Mouse (Mus musculus): ENCODE data around the gene Rptor. TPM values are rescaled to one million over a fixed set of nuclear protein-coding genes. Genes with fewer than 3 reads are reported as not detected.

Rptor gene
- total RNA-seq, 2 experiments from 2014 or later = 62.9 to 67.5 TPM

GRCm38 (mm10) chr11:119868556-119868955, 265.9 kb downstream of the Rptor start:
- intact Hi-C loops (cut with DNase I) = no loop called here
- DNase-seq (ENCODE audit: low spot score in 2 of 2) = no peak

- DNase-seq (ENCODE audit: low spot score in 2 of 2) = no peak
- intact Hi-C loops (cut with DNase I) = no loop called here
These were observed 268.4 kb downstream of the Rptor start for GRCm38 (mm10) chr11:119871141-119871540.

GRCm38 (mm10) chr11:119873643-119874042, 270.9 kb downstream of the Rptor start:
- intact Hi-C loops (cut with DNase I) = no loop called here
- DNase-seq (ENCODE audit: low spot score in 2 of 2) = no peak

- intact Hi-C loops (cut with DNase I) = no loop called here
- no peak for DNase-seq (ENCODE audit: low spot score in 2 of 2)
These were observed 272.1 kb downstream of the Rptor start for GRCm38 (mm10) chr11:119874841-119875240.

- intact Hi-C loops (cut with DNase I) = no loop called here
- DNase-seq (ENCODE audit: low spot score in 2 of 2) = no peak
These were observed 273.0 kb downstream of the Rptor start for GRCm38 (mm10) chr11:119875685-119876084.

- DNase-seq (ENCODE audit: low spot score in 2 of 2) = no peak
- intact Hi-C loops (cut with DNase I) = no loop called here
These were observed 274.4 kb downstream of the Rptor start for GRCm38 (mm10) chr11:119877124-119877523.

GRCm38 (mm10) chr11:119879573-119879972, 276.9 kb downstream of the Rptor start:
- no peak for DNase-seq (ENCODE audit: low spot score in 2 of 2)
- intact Hi-C loops (cut with DNase I) = no loop called here

- DNase-seq (ENCODE audit: low spot score in 2 of 2) = no peak
- intact Hi-C loops (cut with DNase I) = no loop called here
These were observed 280.9 kb downstream of the Rptor start for GRCm38 (mm10) chr11:119883646-119884045.

- intact Hi-C loops (cut with DNase I) = no loop called here
- no peak for DNase-seq (ENCODE audit: low spot score in 2 of 2)
These were observed 287.3 kb downstream of the Rptor start for GRCm38 (mm10) chr11:119889966-119890365.

GRCm38 (mm10) chr11:119891601-119892215, 289.0 kb downstream of the Rptor start:
- no peak for DNase-seq (ENCODE audit: low spot score in 2 of 2)
- intact Hi-C loops (cut with DNase I) = no loop called here

- intact Hi-C loops (cut with DNase I) = no loop called here
- no peak for DNase-seq (ENCODE audit: low spot score in 2 of 2)
These were observed 291.0 kb downstream of the Rptor start for GRCm38 (mm10) chr11:119893667-119894236.

GRCm38 (mm10) chr11:119894634-119895033, 291.9 kb downstream of the Rptor start:
- DNase-seq (ENCODE audit: low spot score in 2 of 2) = no peak
- intact Hi-C loops (cut with DNase I) = no loop called here

GRCm38 (mm10) chr11:119897041-119897440, 294.3 kb downstream of the Rptor start:
- DNase-seq (ENCODE audit: low spot score in 2 of 2) = no peak
- intact Hi-C loops (cut with DNase I) = no loop called here

GRCm38 (mm10) chr11:119898976-119899375, 296.3 kb downstream of the Rptor start:
- no peak for DNase-seq (ENCODE audit: low spot score in 2 of 2)
- intact Hi-C loops (cut with DNase I) = no loop called here

GRCm38 (mm10) chr11:119901174-119901573, 298.5 kb downstream of the Rptor start:
- DNase-seq (ENCODE audit: low spot score in 2 of 2) = no peak
- intact Hi-C loops (cut with DNase I) = no loop called here

- no peak for DNase-seq (ENCODE audit: low spot score in 2 of 2)
- intact Hi-C loops (cut with DNase I) = no loop called here
These were observed 300.2 kb downstream of the Rptor start for GRCm38 (mm10) chr11:119902891-119903290.

- peak; percentile 67 to 74 for DNase-seq (ENCODE audit: low spot score in 2 of 2)
- intact Hi-C loops (cut with DNase I) = loop anchor here (1.0 to 5.0 kb wide), 2 partner anchors 357 to 401 kb away; partner anchors contain the start of gene Nptx1
These were observed 302.0 kb downstream of the Rptor start for GRCm38 (mm10) chr11:119904621-119905286.

- no peak for DNase-seq (ENCODE audit: low spot score in 2 of 2)
These were observed 303.1 kb downstream of the Rptor start for GRCm38 (mm10) chr11:119905794-119906193.

GRCm38 (mm10) chr11:119907006-119907650, 304.4 kb downstream of the Rptor start:
- intact Hi-C loops (cut with DNase I) = loop anchor here (5.0 kb wide), 1 partner anchor 360 kb away; the partner anchor contains the start of gene Nptx1
- DNase-seq (ENCODE audit: low spot score in 2 of 2) = peak; percentile 68 to 81

More at GRCm38 (mm10) chr11:119905794-119906193, 303.1 kb downstream of the Rptor start:
- intact Hi-C loops (cut with DNase I) = loop anchor here (1.0 to 5.0 kb wide), 2 partner anchors 358 to 402 kb away; partner anchors contain the start of gene Nptx1

- intact Hi-C loops (cut with DNase I) = loop anchor here (5.0 kb wide), 1 partner anchor 360 kb away; the partner anchor contains the start of gene Nptx1
- DNase-seq (ENCODE audit: low spot score in 2 of 2) = no peak
These were observed 305.0 kb downstream of the Rptor start for GRCm38 (mm10) chr11:119907711-119908110.

All from left cerebral cortex, postnatal 36 days (tissue).